Mouse (Mus musculus) frontal cortex, adult 2 months (tissue): ENCODE results near the gene Socs3. TPM values are rescaled to one million over a fixed set of nuclear protein-coding genes. Genes with fewer than 3 reads are reported as not detected.

Source experiments
- DNase-seq, 2 experiments: peaks; one replicate each; pipeline ENCODE4 v3.0.0; 2022; ENCODE audit warnings: low spot score in 1 of 2; ENCODE audit errors: extremely low spot score in 1 of 2
- polyA plus RNA-seq: library from polyadenylated mRNA; depleted of rRNA; stranded (reverse); fragments of >200 nt; gene quantifications from 2 replicates; pipeline ENCODE4 v1.2.3, GENCODE M21; 2012

The Socs3 gene
- polyA plus RNA-seq, 1 experiment = 5.8 TPM

GRCm38 (mm10) chr11:117995661-117996060 is 25.8 kb upstream of the Socs3 start:
- no peak for DNase-seq

DNA sequence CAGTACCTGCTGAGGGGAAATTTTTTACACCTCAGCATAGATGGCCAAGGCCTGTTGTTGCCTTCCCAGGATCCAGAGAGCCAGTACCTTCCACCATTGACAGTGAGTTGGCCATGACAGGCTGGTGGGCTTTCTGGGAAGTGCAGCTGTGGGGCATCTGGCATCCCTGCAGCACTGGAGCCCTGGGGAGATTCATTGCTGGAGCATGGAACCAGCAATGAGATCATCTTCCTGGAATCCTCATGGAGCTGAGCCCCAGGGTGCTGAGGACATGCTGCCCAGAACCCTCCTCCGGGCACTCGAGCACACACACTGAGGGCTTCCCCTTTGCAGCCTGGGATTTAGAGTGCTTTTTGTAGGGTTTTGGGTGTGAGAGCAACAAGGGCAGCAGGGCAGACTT is 25.4 kb upstream of the Socs3 start:
- no peak for DNase-seq

DNA sequence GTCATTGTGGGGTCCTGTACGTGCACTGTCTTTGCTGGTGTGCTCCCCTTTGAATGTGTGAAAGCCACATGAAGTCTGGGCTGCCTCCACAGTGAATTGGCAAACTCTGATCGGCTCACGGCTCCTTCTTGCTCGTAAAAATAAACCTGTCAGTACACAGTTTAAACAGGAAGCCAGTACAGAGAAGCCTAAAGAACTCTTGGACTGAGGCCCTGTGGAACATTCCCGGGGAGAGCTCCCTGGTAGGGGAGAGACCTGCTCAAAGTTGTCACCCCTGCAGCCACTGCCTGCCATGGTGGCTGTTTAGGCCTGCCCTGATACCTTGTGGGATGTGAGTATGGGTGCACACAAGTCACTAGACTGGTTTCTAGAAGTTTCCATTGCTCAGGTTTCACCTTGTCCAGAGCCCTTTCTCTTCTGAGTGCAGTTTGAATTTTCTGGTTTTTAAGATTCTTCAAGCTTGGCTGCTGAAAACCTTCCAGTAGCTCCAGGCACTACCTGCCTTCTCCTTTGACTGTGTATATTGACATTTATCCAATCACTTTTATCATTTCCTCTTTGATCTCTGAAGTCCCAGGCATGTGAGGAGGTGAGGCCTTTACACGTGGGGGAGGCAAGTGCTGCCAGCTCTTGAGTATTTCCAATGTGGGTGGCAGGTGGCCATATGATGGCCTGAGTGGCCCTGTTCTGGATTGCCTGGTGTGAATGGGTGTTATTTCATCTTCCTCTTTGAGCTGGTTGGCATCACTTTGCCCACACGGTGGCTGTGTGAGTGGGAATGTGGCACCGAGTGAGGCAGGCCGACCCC is 24.6 kb upstream of the Socs3 start:
- DNase-seq = no peak

DNA sequence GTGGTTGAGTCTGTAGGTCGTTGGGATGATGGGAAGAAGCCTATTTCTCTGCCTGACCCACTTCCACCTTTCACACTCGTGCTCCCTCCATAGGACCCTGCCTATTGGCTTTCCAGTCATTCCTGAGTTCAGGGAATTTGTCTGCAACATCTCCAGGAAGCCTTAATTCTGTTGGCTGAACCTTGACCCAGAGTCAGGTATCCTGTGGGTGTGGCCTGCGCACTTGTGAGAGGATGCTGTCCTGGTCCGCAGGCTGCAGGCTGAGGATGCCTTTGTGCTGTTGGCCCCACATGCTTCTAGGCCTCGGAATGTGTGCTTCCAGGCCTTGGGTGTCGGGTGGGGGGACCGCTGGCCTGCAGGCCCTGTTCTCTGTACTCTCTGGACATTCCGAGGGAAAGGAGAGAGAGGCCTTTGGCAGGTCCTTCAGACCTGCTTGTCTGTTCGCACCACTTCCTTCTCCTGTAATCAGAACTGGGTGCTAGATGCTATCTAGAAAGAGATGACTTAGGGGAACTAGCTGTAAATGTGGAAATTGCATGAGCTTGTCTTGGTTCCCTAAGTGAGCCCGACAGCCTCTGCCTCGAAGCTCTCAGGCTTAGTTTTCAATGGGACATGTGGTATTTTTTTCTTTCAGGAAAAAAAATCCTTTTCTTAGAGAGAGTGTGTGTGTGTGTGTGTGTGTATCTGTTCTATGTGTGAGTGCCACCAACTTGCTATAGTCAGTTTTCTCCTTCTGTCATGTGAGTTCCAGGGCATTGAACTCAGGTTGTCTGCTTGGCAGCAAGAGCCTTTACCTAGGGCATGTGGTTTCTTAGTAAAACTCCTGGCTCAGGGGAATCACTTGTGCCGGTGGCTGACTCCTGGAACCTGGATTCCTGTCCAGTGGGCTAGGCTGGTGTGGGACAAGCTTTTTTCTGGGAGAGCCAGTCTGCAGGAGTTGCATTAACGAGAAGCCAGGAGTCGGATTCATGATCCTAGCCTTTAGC is 23.6 kb upstream of the Socs3 start:
- DNase-seq = no peak

GRCm38 (mm10) chr11:117991502-117992470 is 21.9 kb upstream of the Socs3 start:
- no peak for DNase-seq

DNA sequence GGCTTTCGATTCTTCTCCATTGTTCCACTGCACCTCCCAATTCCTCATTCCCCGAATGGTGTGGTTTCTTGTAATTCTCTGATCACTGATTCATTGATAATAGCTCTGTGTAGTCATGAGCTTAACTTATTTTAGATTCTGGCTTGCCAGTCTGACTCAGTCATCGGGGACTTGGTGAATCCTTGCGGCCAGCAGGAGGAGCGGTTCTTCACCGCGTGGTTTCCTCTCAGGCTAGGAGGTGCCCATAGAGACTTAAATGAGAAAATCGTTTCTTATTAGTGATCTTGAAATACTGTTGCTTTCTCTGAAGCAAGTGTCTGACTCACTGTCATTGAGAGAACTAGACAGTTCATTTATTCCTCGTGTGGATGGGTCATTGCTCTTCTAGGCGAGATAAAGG is 20.1 kb upstream of the Socs3 start:
- DNase-seq = no peak

DNA sequence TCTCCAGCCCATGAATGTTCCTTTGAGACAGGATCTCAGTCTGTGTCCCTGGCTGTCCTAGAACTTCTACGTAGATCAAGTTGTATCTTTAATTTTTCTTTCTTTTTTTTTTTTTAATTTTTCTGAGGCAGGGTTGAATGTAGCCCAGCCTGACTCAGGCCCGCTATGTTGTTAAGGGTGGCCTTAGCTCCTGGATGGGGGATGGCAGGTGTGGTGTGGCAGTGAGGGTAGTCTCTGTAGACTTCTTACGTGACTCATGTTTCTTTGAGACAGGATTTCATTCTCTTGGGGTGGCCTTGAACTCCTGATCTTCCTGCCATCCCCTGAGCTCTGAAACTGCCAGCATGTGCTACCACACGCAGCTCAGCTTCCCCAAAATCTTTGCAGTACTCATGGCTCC is 19.4 kb upstream of the Socs3 start:
- no peak for DNase-seq

DNA sequence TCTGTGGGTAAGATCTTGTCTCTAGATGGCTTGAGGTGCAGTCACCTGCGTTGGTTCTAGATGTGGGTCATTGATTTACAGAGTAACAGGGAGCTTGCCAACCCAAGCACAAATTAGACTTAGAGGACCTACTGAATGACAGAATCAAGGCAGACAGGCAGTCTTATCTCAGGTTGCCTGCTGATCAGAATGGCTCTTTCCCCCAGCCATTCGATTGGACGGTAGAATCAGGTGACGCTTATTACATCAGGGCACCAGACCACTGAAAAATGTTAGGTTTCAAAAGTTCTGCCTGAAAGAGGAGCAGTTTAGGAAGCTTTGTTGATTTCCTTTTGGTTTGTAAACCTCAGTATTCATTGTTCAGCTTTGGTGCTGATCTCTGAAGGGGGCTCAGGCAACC is 18.1 kb upstream of the Socs3 start:
- DNase-seq = no peak

GRCm38 (mm10) chr11:117987032-117987451 is 17.2 kb upstream of the Socs3 start:
- no peak for DNase-seq

DNA sequence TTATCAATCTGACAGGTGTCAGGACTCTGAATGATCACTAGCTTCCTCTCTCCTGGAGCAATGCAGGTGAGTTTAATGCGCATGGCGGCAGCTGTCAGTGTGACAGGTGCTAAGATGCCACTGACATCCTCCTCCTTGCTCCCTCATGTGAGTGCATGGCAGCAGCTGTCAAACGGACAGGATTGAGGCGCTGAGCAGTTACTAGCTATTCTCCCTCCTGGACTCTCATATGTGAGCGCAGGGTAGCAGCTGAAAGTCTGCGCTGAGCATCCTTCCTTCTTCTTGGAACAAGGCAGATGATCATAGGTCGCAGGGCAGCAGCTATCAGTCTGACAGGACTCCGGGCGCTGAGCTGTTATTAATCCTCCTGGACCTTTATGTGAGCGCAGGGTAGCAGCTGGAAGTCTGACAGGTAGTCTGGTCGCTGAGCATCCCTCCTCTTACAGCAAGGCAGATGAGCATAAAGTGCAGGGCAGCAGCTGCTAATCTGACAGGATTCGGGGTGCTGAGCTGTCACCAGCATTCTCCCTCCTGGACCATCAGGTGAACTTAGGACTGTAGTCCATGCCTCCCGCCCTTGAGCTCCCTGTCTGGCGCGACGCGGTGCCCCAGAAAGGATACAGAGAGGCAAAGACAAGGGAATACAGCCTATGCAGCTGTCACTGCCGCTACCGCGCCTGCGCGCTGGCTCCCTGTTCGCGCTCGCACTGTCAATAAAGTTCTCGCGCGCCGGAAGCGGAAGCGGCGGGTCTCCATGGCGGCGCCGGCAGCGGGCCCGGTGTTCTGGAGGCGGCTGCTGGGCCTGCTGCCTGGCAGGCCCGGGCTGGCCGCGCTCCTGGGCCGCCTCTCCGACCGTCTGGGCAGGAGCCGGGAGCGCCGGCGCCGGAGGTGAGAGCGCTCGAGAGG is 16.5 kb upstream of the Socs3 start, which contains the start of gene Pgs1:
TSS of gene Pgs1 (plus strand) at position 167 of the 906 bp plus-strand sequence.
- DNase-seq = peak in 1 of 2 experiments; percentile 92

DNA sequence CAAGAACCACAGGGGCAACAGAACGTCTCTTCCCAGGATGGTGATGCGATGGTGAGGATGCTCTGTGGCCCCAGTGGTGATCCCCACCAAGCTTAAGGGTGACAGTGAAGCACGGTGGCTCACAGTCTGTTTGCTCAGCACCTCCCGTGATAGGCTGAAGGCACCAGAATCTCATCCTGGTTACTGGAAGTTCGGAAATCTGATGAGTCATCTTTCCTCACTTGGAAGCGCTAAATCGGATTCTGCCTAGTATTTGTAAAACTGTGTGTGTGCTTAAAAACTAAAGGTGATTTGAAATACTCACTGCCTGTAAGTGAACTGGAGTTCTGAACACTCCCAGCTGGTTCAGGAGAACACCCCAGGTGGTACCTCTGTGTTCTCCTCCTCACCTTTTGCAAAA is 13.9 kb upstream of the Socs3 start:
- peak in 1 of 2 experiments; percentile 42 for DNase-seq

DNA sequence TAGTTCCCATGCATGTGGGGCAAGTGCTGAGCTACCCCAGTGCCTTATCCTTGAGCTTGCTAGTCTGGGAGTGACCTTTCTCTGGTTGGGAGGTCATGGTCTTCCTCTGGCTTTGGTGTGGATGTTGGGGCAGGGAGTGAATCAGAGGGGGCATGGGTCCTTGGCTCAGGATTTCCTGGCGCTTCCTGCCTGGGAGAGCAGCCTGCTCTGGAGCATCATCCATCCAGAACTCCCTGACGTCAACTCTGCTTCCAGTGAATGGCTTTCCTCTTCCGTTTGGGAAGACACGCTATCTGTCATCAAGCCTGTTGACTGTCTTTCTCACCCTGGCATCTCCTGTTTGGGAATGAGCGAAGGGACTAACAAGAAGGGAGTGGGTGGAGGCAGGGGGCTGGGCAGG is 12.6 kb upstream of the Socs3 start:
- DNase-seq = no peak

- DNase-seq = no peak
Observed at GRCm38 (mm10) chr11:117979388-117979787, 9.5 kb upstream of the Socs3 start.

- DNase-seq = no peak
Observed at GRCm38 (mm10) chr11:117977694-117978360, 8.0 kb upstream of the Socs3 start.

- DNase-seq = peak in 1 of 2 experiments; percentile 55
Observed at GRCm38 (mm10) chr11:117976081-117976582, 6.3 kb upstream of the Socs3 start.

DNA sequence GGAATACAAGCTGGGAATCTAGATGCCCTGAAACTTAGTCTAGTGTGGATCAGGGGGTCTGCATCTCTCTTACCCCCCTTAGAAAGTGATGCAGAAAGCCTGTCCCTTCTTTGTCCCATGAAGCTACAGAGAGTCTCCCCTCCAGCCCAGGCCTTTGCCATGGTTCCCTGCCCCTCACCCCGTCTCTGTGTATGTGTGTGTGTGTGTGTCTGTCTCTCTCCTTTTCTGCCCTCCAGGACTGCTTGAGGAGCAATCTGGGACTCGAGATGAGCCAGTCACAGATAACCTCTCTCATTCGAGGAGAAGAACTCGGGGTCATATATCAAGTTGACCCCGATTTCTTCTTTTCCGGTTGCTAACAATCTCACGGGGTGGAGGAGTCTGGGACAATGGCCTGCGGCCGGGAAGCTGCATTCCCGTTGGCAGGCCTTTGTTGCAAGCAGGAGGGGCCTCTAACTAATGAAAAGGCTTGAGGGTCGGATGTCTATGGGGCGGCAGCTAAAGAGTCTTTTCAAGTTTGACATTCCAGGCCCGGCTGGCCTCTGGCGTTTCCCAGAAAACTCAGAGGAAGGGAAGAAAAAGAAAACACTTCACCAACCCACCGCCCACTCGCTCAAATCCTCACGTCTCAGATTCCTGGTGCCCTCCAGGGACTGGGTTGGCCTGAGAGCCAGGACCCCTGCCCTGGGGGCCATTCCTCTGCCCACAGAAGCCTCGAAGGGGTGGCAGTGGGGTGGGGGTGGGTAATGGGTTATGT is 5.5 kb upstream of the Socs3 start:
- no peak for DNase-seq

DNA sequence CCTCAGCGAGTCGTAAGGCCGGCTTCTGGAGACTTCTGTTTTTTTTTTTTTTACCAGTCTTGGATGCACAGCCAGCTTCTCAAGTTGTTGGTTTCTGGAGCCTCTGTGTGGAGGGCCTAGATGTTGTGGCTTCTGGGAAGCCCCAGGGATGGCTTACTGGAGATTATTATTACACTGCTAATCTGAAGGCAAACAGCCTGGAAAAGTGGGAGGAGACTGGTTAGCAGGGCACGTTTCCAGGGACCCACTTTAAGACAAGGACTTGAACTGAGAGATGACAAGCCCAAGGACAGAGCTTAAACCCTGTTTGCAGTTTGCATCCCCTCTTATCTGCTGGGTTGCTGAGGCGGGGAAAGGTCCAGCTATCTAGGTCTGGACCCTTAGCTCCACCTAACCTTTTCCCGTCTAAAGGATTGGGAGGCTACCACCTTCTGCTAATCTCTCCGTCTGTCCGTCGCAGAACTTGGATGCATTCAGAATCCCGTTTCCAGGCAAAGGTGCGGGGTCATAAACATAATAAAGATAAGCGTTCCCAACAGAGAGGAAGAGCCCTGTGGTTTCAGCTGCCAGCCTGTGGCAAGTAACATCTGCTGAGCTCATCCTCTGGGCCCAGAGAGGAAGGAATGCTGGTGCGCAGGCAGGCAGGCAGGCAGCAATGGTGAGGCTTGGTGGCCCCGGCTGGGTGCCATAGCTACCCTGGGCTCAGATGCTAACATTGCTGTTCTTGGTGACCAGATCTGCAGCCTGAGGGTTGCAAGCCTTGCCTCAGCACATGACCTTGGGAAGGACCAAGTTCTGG is 4.7 kb upstream of the Socs3 start:
- no peak for DNase-seq
